Mouse (Mus musculus) right cerebral cortex, adult 18-20 months (tissue): Measurements from ENCODE around the gene Zdhhc1.

Source experiments
- DNase-seq: peaks from one replicate; pipeline ENCODE4 v3.0.0; 2022; ENCODE audit warnings: mixed read lengths

The Zdhhc1 gene

GRCm38 (mm10) chr8:105451903-105452603, 44.6 kb downstream of the Zdhhc1 start:
- no peak for DNase-seq

- DNase-seq: no peak
Observed at GRCm38 (mm10) chr8:105450977-105451376, 45.7 kb downstream of the Zdhhc1 start.

GRCm38 (mm10) chr8:105448596-105448995, 48.1 kb downstream of the Zdhhc1 start:
- DNase-seq: no peak

GRCm38 (mm10) chr8:105448188-105448587, 48.5 kb downstream of the Zdhhc1 start:
- DNase-seq: no peak

- no peak for DNase-seq
Observed at GRCm38 (mm10) chr8:105446127-105446552, 50.6 kb downstream of the Zdhhc1 start.

GRCm38 (mm10) chr8:105445296-105446126, 51.2 kb downstream of the Zdhhc1 start:
- DNase-seq: peak; percentile 46

GRCm38 (mm10) chr8:105442661-105443060, 54.0 kb downstream of the Zdhhc1 start:
- no peak for DNase-seq

GRCm38 (mm10) chr8:105441433-105441832, 55.3 kb downstream of the Zdhhc1 start:
- no peak for DNase-seq

GRCm38 (mm10) chr8:105438865-105439264, 57.8 kb downstream of the Zdhhc1 start:
- no peak for DNase-seq

GRCm38 (mm10) chr8:105437078-105437748, 59.5 kb downstream of the Zdhhc1 start:
- DNase-seq: no peak

GRCm38 (mm10) chr8:105436218-105436617, 60.5 kb downstream of the Zdhhc1 start:
- no peak for DNase-seq

- DNase-seq: no peak
Observed at GRCm38 (mm10) chr8:105434136-105434535, 62.6 kb downstream of the Zdhhc1 start.

GRCm38 (mm10) chr8:105433511-105433910, 63.2 kb downstream of the Zdhhc1 start:
- DNase-seq: no peak

- DNase-seq: no peak
Observed at GRCm38 (mm10) chr8:105433021-105433420, 63.7 kb downstream of the Zdhhc1 start.

- no peak for DNase-seq
Observed at GRCm38 (mm10) chr8:105431743-105432515, 64.8 kb downstream of the Zdhhc1 start.

GRCm38 (mm10) chr8:105426878-105427277, 69.8 kb downstream of the Zdhhc1 start:
- no peak for DNase-seq
